Mouse (Mus musculus) frontal cortex, adult (tissue): ENCODE results near the gene Mblac1.
"Not testable (repeated sequence)": the region's sequence is repeated elsewhere in the genome, so short reads cannot be mapped to it uniquely, and the experiment has no call there.

Source experiments
- ATAC-seq: cut with Nextera tagmentation; 2 replicates; pipeline ENCODE4 v1.9.2; 2017; ENCODE audit warnings: mild to moderate bottlenecking, moderate library complexity, mixed read lengths; ENCODE audit not compliant: low TSS enrichment

The Mblac1 gene

DNA sequence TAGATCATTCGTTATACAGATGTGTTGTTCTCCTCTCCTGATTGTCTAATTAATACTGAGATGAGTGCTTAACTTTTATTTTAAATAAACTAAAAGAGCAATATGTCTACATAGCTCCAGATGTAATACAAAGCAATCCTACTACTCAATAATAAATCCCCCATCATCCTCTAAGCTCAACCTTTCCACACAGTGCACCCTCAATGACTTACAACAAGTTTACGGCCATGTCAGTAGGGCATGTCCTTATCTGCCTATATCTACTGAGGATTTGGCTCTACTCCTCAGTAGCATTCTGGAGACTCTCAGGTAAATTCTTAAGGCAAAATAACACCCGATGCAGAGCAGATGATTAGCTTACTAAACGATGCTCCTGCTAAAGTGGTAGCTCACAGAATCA, 13.8 kb downstream of the Mblac1 start:
- ATAC-seq = no peak

DNA sequence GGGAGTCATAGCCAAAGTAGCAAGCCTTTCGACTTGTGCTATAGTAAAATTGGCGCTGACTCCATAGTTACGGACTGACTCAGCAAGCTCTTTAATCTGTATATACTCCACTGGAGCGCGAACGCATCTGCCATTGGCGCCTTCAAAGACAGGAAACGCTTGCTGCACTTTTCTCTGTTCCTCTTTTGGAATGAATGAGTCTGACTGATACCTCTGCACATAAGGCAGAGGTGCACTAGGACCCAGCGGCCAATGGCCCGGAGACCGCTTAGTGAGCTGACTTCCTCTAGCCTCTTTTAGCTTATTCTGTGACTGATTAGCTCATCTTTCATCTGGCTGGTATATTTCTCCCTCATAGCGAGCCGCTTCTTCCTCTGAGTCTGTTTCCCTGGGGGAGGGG, 22.5 kb downstream of the Mblac1 start:
- not testable (repeated sequence) for ATAC-seq

DNA sequence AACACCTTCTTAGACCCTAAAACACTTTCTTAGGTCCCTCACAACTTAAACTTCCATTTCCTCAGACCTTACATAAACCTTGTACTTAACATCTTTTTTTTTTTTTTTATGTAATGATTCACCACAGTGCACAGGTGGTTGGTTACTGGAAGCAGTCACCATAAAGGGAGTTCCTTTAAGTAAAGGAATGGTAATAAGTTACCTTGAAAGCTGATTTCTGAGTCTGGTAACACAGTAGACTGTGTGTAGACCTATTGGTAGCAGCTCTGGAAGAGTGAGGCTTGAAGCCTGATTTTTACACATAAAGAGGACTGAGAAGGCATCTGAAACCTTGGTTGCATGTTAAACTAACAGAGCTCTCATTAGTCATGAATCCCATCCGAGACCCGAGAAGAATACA, 25.8 kb downstream of the Mblac1 start:
- ATAC-seq = no peak

DNA sequence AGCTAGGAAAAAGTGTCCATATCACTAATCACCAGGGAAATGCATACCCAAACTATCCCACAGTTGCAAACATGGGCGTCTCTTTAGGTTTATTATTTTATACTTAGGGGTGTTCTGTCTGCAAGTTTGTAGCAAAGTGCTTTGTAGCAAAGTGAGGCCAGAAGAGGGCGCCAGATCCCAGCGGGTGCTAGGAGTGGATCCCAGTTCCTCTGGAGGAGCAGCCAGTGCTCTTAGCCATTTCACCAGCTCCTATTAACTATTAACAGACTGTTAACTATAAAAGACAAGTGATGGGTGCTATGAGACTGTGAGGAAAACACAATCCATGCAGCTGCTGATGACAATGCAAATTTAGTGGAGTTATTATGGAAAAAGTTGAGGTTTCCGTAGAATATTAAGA, 28.0 kb downstream of the Mblac1 start:
- peak; percentile 64; the same call in 1 of the 2 replicates for ATAC-seq

DNA sequence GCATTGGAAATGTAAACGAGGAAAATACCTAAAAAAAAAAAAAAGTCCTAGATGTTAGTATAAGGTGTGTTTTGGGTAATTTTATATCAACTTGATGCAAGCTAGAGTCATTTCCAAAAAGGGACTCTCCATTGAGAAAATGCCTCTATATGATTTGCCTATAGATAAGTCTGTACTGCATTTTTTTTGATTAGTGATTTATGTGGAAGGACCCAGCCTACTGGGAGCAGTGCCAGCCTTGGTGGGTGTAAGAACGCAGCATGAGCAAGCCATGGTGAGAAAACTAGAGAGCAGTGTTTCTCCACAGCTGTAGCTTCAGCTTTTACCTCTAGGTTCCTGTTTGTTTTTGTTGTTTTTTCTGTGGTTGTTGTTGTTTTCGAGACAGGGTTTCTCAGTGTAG, 29.2 kb downstream of the Mblac1 start:
- no peak for ATAC-seq

DNA sequence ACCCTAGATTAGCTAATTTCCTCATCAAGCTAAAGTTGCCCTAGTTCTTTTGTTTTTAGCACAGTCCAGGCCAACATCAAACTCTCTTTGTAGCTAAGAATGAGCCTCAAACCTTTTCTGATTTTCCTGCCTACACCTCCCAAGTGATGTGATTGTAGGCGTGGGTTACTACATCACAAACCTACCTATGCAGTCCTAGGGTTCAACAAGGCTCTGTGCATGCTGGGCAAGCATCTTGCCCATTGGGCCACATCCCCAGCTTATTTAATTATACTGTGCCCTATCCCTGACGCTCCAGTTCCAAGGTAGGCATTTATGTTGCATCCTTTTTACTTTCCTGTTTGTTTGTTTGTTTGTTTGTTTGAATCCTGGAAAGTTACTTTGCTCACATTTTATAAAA, 31.6 kb downstream of the Mblac1 start, which contains the start of gene Nxpe5:
Gene Nxpe5 (plus strand): TSS at position 199 of the 400 bp plus-strand sequence.
- no peak for ATAC-seq

DNA sequence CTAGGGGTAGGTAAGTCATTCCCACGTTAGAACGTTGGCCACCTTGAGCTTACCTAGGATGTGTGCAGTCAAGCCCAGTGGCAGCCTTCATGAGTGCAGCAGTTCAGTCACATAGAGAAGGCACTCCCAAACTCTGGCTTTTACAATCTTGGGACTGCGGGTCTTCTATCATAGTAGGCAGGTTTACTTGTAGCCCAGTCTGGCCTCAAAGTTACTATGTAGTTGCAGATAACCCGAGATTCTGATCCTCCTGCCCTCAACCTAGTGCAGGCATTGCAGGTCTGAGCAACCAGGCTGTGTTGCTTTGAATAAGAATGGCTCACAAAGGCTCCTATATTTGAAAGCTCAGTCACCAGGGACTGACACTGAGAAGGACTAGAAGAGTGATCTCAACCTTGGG, 32.4 kb downstream of the Mblac1 start:
- ATAC-seq = no peak

DNA sequence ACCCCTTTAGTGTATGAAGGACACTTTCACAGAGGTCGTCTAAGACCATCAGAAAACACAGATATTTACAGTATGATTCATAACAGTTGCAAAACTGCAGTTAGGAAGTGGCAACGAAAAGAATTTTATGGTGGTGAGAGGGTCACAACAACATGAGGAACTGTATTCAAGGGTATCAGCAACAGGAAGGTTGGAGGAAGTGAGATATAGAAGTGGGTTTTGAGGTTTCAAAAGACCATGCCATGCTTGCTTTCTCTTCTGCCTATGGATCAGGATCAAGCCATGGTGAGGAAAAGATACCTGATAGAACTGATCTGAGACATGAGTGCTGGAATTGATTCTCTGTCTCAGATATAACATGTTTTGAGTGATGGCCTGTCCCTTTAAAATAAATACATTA, 33.3 kb downstream of the Mblac1 start:
- ATAC-seq = no peak

DNA sequence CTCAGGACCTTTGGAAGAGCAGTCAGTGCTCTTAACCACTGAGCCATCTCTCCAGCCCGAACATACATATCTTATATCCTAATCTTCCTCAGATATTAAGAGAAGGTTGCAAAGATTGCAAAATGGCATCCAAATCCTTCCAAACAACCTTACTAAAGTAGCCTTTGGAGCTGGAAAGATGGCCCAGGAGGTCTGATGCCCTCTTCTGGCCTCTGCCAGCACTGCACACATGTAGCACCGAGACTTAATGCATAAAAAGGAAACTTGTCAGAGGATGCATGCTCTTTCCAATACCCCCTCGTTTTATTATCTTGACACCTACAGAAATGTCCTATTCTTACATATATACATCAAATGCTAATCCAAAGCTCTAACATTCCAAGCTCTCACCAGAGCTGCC, 33.9 kb downstream of the Mblac1 start:
- ATAC-seq = no peak

DNA sequence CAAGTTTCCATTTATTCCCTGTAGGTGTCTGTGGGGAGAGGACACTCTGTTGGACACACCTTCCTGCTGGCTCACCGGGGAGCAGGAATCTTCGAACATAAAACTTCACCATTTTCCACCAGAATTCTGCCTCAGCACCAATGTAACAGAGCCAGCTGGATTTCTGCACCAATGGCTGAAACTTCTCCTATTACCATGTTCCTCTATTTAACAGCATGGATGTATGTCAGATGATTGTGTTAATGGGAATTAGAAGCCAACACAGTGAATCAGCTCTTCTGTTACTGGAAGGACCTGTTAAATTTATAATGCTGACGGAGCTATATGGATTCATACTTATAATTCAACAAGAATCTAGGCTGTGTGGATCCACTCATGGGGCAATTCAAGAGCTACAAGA, 35.4 kb downstream of the Mblac1 start:
- no peak for ATAC-seq

DNA sequence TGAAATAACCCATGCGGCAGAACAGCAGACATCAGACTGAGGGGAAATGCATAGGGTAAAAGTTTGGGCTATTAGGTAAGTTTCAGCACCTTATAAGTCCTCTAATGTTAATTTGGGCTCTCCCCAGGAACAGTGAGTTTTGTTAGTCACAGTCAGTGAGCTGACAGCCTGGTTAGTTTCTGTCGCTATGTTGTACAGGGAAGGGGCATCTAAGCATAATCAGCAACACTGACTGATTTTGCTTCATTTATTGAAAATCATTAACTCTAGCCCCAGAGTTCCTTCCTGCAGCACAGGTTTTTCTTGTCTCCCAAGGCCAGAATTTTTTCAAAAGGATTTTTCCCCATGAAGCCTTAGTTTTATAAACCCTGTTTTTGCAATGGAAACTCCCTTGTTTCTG, 39.7 kb downstream of the Mblac1 start:
- no peak for ATAC-seq

DNA sequence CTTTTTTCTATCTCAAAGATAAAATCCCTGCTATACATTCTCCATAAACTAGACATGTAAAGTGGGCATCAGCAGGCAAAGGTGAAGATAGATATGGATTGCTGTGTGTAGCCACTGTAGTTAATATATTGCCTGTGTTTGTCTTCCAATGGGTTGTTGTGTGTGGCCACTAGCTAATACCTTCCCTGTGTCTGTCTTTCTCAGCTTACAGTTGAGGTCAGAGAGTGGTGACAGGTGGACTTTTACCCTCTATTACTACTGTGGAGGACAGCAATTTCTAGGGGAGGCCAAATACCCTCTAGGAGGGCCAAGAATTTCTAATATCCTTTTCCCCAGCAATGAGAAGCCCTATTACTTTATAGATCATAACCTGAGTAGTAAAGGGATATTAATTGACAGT, 40.1 kb downstream of the Mblac1 start:
- no peak for ATAC-seq

DNA sequence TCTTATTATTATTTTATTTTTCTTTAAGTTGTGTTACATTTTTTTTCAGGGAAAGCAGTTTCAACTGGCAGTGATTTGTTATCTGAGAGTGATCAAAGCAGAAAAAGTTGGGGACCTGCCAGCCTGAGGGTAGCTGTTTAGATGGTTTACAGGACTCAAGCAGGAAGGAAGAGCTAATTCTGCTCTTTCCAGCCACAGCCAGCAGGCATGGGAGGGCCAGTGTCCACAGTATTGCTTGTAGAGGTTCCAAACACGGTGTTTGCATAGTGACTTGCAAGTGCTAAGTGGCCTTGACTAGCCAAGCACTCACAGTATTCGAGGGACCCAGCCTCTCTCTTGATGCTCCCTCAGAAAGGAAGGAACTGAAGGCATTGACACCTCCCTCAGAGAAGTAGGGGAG, 47.4 kb downstream of the Mblac1 start:
- no peak for ATAC-seq
